Mouse (Mus musculus) right cerebral cortex, postnatal 10 days (tissue): ENCODE results near the gene Parm1.

Experiments
- DNase-seq, 2 experiments: peaks; one replicate each; pipeline ENCODE4 v3.0.0; 2021; ENCODE audit warnings: low spot score in 2 of 2

The Parm1 gene

GRCm38 (mm10) chr5:91574211-91574610 is 56.8 kb downstream of the Parm1 start:
- DNase-seq: no peak

DNA sequence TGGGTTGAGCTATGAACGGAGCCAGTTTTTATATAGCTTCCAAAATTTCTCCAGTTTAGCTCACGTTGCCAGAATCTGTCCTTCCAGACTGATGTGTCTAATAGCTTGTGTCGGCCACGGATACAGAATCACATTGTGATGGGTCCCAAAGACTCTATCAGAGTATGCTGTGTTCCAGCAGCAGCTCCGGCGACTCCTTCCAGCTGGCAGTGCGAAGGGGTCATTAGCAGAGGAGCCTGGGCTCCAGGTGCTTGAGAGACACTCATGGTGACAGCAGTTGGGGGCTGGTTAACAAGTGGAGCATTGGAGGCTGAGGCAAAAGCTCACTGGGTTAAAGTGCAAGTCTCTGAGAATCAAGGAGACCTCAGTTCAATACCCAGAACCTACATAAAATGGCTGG is 61.5 kb downstream of the Parm1 start:
- peak; percentile 28 to 40 for DNase-seq

DNA sequence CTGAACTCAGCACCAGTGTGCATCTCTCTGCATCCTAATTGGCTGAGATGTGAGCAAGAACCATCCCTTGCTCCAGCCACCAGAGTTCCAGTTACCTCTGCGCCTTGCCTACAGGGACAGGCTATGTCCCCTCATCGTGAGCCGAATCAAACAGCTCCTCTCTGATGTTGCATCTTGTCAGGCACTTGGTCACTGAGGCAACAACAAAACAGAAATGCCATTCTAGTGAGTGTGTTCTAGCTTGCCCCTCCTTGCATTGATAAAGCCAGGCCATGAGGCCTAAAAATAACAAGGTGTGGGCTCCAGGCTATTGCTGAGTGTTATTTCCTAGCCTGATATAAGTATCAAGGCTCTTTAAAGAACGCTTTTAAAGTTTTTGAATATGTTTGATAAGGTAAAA is 64.4 kb downstream of the Parm1 start:
- no peak for DNase-seq

DNA sequence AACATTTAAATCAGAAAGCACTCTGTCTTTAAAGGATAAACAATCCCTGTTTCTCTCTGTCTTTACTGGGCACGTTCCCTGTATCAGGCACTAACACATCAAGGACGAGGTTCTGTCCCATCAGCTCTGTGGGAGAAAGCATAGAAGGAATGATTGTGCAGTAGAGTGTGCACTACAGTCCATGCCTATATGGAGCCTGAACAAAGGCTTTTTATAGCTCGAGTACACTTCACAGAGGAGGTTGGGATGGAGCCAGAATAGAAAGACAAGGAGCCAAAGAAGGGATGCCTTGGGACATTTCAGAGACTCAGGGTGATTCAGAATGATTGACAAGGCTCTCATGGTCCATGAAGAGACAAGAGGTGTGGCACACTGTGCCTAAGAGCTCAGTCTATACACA is 68.8 kb downstream of the Parm1 start:
- no peak for DNase-seq

DNA sequence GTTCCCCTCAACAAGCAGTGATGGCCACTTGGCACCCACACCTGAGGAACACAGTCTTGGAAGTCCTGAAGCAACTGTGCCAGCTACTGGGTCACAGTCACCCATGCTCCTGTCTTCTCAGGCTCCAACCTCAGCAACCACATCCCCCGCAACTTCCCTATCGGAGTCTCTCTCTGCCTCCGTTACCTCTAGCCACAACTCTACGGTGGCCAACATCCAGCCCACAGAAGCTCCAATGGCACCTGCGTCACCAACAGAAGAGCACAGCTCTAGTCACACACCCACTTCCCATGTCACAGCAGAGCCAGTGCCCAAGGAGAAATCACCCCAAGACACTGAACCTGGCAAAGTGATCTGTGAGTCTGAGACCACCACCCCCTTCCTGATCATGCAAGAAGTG is 76.7 kb downstream of the Parm1 start:
- DNase-seq: no peak

GRCm38 (mm10) chr5:91597216-91597615 is 79.8 kb downstream of the Parm1 start:
- no peak for DNase-seq

- no peak for DNase-seq
Measured at GRCm38 (mm10) chr5:91599801-91600200, 82.4 kb downstream of the Parm1 start.

DNA sequence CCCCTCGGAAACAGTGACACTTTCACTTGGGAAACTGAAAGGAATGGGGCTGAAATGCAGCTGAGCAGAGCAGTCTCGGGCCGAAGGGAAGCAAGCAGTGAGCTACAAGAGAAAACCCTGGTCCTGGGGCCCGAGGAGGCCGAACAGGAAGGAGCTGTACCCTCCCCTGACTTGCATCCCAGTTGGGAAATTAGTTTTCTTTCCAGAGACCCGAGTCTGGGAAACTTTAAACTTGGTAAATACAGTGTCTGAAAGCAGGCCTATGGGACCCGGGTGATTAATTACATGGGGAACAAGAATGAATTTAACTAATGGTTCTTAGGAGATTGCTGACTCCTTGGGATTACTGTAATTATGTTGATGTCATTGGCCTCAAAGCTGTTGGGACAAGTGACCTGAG is 85.9 kb downstream of the Parm1 start:
- DNase-seq: no peak

GRCm38 (mm10) chr5:91603787-91604439 is 86.5 kb downstream of the Parm1 start:
- no peak for DNase-seq

DNA sequence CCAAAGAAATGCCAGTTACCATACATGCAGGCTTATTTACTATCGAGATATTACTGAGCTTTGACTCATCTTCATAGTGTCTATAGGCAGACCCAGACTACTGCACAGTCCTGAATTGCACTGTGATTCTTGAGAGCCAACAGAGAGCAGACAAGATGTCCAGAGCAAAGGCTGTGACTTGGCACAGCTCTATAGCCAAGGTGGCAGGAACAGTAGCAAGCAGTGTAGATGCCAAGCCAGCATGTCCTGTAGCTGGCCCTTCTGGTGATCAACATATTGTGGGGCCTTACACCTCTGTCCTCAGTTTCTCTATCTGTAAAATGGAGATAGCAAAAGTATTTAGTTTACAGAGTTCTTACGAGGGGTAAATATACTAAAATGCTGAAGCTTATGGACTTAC is 89.8 kb downstream of the Parm1 start:
- no peak for DNase-seq

DNA sequence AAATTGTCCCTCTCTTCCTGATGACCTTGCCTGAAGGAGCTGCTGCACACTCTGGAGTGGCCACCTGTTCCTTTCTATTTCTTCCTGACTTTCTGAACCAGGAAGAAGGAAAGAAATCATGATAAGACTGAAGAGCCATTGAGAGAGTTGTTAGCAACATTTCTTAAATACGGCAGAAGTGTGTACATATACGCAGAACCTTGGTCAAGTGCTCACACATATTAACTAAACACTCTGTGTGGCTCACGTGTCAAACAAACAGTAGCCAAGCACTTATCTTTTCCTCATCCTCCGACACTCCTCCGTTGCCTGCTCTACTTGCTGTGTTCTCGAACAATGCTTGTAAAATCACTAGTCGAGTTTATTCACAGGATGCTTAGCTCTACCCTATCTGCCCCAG is 90.4 kb downstream of the Parm1 start:
- DNase-seq: no peak

DNA sequence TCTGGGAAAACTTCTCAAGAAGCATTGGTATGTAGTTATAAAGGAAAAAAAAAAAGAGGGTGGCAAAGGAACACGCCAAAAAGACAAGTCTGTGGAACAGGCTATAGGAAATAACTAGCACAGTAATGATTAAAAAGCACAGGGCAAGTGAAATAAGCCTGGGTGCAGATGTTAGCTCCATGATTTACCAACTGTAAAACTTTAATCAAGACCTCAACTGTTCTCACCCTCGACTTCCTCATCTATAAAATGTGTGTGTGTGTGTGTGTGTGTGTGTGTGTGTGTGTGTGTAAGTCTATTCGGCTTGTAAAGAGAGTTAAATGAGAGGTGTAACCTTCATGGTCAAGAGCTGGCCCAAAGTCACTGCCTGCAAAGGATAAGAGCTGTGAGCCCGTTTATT is 91.6 kb downstream of the Parm1 start:
- DNase-seq: no peak

- no peak for DNase-seq
Measured at GRCm38 (mm10) chr5:91609511-91610300, 92.3 kb downstream of the Parm1 start.

GRCm38 (mm10) chr5:91610499-91610898 is 93.1 kb downstream of the Parm1 start:
- DNase-seq: no peak

DNA sequence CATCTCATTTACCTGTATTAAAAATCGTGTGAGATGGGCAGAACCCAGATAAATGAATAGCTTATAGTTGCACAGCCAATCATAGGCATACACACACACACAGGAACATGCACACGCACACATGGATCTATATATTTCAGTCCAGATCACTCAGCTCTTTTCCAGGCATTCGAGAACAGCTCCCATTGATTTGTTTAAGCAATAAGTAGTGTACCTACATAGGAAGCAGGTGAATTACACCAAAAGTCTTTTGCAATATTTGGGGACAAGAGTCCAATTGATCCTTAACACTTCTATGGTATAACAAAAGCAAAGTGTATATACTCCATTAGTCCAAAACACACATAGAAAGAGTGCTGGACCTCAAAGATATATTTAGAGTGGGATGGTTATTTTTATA is 94.2 kb downstream of the Parm1 start:
- no peak for DNase-seq

GRCm38 (mm10) chr5:91617331-91618233 is 100.2 kb downstream of the Parm1 start:
- no peak for DNase-seq

DNA sequence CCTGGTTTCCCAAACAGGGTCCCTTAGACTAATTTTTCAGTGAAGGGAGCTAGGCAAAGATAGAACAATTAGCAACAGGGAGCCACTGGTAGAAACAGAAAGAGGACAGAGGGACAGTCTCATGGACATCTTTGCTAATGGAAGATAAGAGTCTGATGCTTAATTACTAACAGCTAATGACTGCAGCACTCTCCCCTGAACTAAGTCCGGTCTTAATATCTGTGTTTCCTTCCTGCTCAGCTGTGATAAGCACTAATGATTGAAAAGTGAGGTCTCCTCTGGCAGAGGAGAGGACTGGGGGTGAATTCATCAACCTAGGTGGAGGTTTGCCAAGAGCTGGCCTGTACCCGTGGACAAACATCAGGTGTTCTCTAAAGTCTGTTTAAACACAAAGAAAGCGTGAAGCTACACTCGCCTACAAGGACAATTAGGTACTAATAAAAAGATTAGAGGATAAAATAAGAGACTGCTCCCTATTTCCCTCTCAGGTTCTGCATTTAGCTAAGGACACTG is 101.3 kb downstream of the Parm1 start:
- no peak for DNase-seq

- no peak for DNase-seq
Measured at GRCm38 (mm10) chr5:91621197-91621596, 103.8 kb downstream of the Parm1 start.

- DNase-seq: no peak
Measured at GRCm38 (mm10) chr5:91626823-91627222, 109.4 kb downstream of the Parm1 start.

DNA sequence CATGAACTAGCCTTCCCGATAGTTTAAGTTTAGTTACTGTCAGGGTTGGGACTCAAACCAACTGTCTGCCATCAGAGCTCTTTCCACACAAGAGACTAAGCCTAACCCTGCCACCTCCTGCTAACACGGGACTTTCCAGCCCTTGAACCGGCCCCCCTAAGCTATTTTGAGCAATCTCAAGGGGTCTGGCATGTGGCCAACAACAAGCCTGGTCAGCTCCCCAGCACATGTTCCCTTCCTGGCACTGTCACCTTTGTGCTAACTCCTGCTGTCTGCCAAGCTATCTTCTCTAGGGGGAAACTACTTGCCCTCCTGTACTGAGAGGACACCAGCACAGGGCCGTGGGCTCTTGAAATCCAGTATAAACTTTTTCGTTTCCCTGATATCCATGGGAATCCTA is 112.1 kb downstream of the Parm1 start:
- peak in 1 of 2 experiments; percentile 28 for DNase-seq

GRCm38 (mm10) chr5:91651330-91651729 is 133.9 kb downstream of the Parm1 start:
- no peak for DNase-seq
